Mouse (Mus musculus) forebrain, embryonic 10.5 days (tissue): ENCODE data around the gene Mxra7. TPM values are rescaled to one million over a fixed set of nuclear protein-coding genes. Genes with fewer than 3 reads are reported as not detected.

Source experiments
- DNase-seq: peaks from one replicate; pipeline ENCODE4 v3.0.0-alpha.2; 2017; ENCODE audit warnings: low spot score; ENCODE audit errors: extremely low spot score
- H3K27ac ChIP-seq: fragments of 300-500 bp; sonication (generic); 2 replicates; pipeline ENCODE4 v1.5.1; 2016; ENCODE audit warnings: mild to moderate bottlenecking
- H3K27me3 ChIP-seq: fragments of 300-500 bp; sonication (generic); 2 replicates; pipeline ENCODE4 v1.6.1; 2016; ENCODE audit warnings: mild to moderate bottlenecking; ENCODE audit not compliant: poor library complexity, severe bottlenecking
- H3K36me3 ChIP-seq: fragments of 300-500 bp; sonication (generic); replicated peaks from 2 replicates; pipeline ENCODE4 v1.6.1; 2016; ENCODE audit warnings: mild to moderate bottlenecking, moderate library complexity
- H3K4me1 ChIP-seq: fragments of 300-500 bp; sonication (generic); 2 replicates; pipeline ENCODE4 v1.6.1; 2016
- H3K4me3 ChIP-seq: fragments of 300-500 bp; sonication (generic); 2 replicates; pipeline ENCODE4 v1.5.1; 2016; ENCODE audit warnings: mild to moderate bottlenecking, moderate library complexity
- H3K9me3 ChIP-seq: fragments of 300-500 bp; sonication (generic); 2 replicates; pipeline ENCODE4 v1.6.1; 2016; ENCODE audit warnings: mild to moderate bottlenecking, moderate library complexity
- WGBS: fragments of 180-500 bp; shearing (Covaris S2); methylation state at CpG from one replicate; pipeline ENCODE4 v1.1.7; 2016; 5-methylcytosine and 5-hydroxymethylcytosine counted together
- polyA plus RNA-seq: library from polyadenylated mRNA; unstranded; fragments of >200 nt; fragmentation: Nextera tagmentation; extraction: Ambion mirVana; gene quantifications from 2 replicates; pipeline ENCODE4 v1.2.1, GENCODE M21; 2016

Gene Mxra7
- polyA plus RNA-seq, 1 experiment from 2014 or later = 16.5 TPM

GRCm38 (mm10) chr11:116822626-116823025, 5.2 kb downstream of the Mxra7 start:
- DNase-seq = no peak
- H3K27ac ChIP-seq = no peak overlapping the region
- H3K36me3 ChIP-seq = no peaks in the 10 kb centered on the region
- peaks cover 9% of the 10 kb centered on the region; the same call in 1 of the 2 replicates for H3K27me3 ChIP-seq
- peaks cover 64% of the 10 kb centered on the region for H3K4me1 ChIP-seq
- H3K9me3 ChIP-seq = no peaks in the 10 kb centered on the region
- WGBS = 93% methylated on average over 10 of the region's 10 CpGs
- no peak overlapping the region for H3K4me3 ChIP-seq

- H3K9me3 ChIP-seq = no peaks in the 10 kb centered on the region
- peak overlapping the region; percentile 25; the same call in 1 of the 2 replicates for H3K27ac ChIP-seq
- no peak for DNase-seq
- H3K4me1 ChIP-seq = peaks cover 61% of the 10 kb centered on the region
- H3K4me3 ChIP-seq = no peak overlapping the region
- no peaks in the 10 kb centered on the region for H3K36me3 ChIP-seq
- WGBS = 76% methylated on average over 10 of the region's 10 CpGs
- H3K27me3 ChIP-seq = peaks cover 5% of the 10 kb centered on the region; the same call in 1 of the 2 replicates
Observed at GRCm38 (mm10) chr11:116822215-116822614, 5.6 kb downstream of the Mxra7 start.

GRCm38 (mm10) chr11:116821057-116821940, 6.5 kb downstream of the Mxra7 start:
- peaks cover 61% of the 10 kb centered on the region for H3K4me1 ChIP-seq
- WGBS = 70% methylated on average over 13 of the region's 13 CpGs

GRCm38 (mm10) chr11:116819932-116820593, 7.8 kb downstream of the Mxra7 start:
- WGBS = 92% methylated on average over 5 of the region's 5 CpGs
- Histone ChIP-seq H3K36me3 (no peaks in the 10 kb centered on the region), H3K9me3 (no peaks in the 10 kb centered on the region), H3K27ac (0 out of 2 replicates have a peak overlapping the region, but pooled peaks have one; percentile 25), H3K4me1 (peaks cover 61% of the 10 kb centered on the region), H3K4me3 (no peak overlapping the region), H3K27me3 (no peaks in the 10 kb centered on the region)
- DNase-seq = no peak

More at GRCm38 (mm10) chr11:116821057-116821940, 6.5 kb downstream of the Mxra7 start:
- Histone ChIP-seq H3K27me3 (no peaks in the 10 kb centered on the region; the same call in 1 of the 2 replicates), H3K36me3 (no peaks in the 10 kb centered on the region), H3K9me3 (no peaks in the 10 kb centered on the region), H3K4me3 (no peak overlapping the region), H3K27ac (peak overlapping the region; percentile 25)
- no peak for DNase-seq

- no peak overlapping the region for H3K4me3 ChIP-seq
- no peaks in the 10 kb centered on the region for H3K9me3 ChIP-seq
- no peak overlapping the region for H3K27ac ChIP-seq
- 84% methylated on average over 8 of the region's 8 CpGs for WGBS
- DNase-seq = no peak
- no peaks in the 10 kb centered on the region for H3K36me3 ChIP-seq
- peaks cover 72% of the 10 kb centered on the region for H3K4me1 ChIP-seq
- no peaks in the 10 kb centered on the region for H3K27me3 ChIP-seq
Observed at GRCm38 (mm10) chr11:116818722-116819121, 9.1 kb downstream of the Mxra7 start.

GRCm38 (mm10) chr11:116817567-116817966, 10.3 kb downstream of the Mxra7 start:
- DNase-seq = no peak
- H3K4me3 ChIP-seq = no peak overlapping the region
- no peaks in the 10 kb centered on the region for H3K9me3 ChIP-seq
- peaks cover 82% of the 10 kb centered on the region for H3K4me1 ChIP-seq
- no peaks in the 10 kb centered on the region for H3K36me3 ChIP-seq
- H3K27ac ChIP-seq = no peak overlapping the region
- H3K27me3 ChIP-seq = no peaks in the 10 kb centered on the region
- 91% methylated on average over 5 of the region's 5 CpGs for WGBS

- H3K9me3 ChIP-seq = no peaks in the 10 kb centered on the region
- no peaks in the 10 kb centered on the region for H3K36me3 ChIP-seq
- WGBS = 75% methylated on average over 5 of the region's 5 CpGs
- H3K27ac ChIP-seq = 0 out of 2 replicates have a peak overlapping the region, but pooled peaks have one; percentile 35
- H3K4me1 ChIP-seq = peaks cover 82% of the 10 kb centered on the region
- no peak overlapping the region for H3K4me3 ChIP-seq
- no peaks in the 10 kb centered on the region for H3K27me3 ChIP-seq
- no peak for DNase-seq
Observed at GRCm38 (mm10) chr11:116816769-116817168, 11.1 kb downstream of the Mxra7 start.

GRCm38 (mm10) chr11:116814884-116815415, 12.9 kb downstream of the Mxra7 start:
- Histone ChIP-seq H3K27ac (peak overlapping the region; percentile 86), H3K9me3 (no peaks in the 10 kb centered on the region), H3K27me3 (peaks cover 13% of the 10 kb centered on the region), H3K4me3 (peak overlapping the region; percentile 32), H3K4me1 (peaks cover 82% of the 10 kb centered on the region), H3K36me3 (0 out of 2 replicates have a peak, but pooled peaks cover 2% of the 10 kb centered on the region)
- WGBS = 28% methylated on average over 7 of the region's 7 CpGs
- no peak for DNase-seq

GRCm38 (mm10) chr11:116814076-116814883, 13.6 kb downstream of the Mxra7 start:
- H3K9me3 ChIP-seq = no peaks in the 10 kb centered on the region
- H3K27ac ChIP-seq = peak overlapping the region; percentile 86
- WGBS = 7% methylated on average over 20 of the region's 20 CpGs
- H3K36me3 ChIP-seq = 0 out of 2 replicates have a peak, but pooled peaks cover 2% of the 10 kb centered on the region
- peaks cover 81% of the 10 kb centered on the region for H3K4me1 ChIP-seq
- peak overlapping the region; percentile 32 for H3K4me3 ChIP-seq
- peaks cover 19% of the 10 kb centered on the region for H3K27me3 ChIP-seq
- peak; percentile 54 for DNase-seq

- DNase-seq = no peak
- H3K27ac ChIP-seq = peak overlapping the region; percentile 86
- no peaks in the 10 kb centered on the region for H3K9me3 ChIP-seq
- 0 out of 2 replicates have a peak, but pooled peaks cover 2% of the 10 kb centered on the region for H3K36me3 ChIP-seq
- H3K27me3 ChIP-seq = peaks cover 19% of the 10 kb centered on the region
- peaks cover 84% of the 10 kb centered on the region for H3K4me1 ChIP-seq
- peak overlapping the region; percentile 32; the same call in 1 of the 2 replicates for H3K4me3 ChIP-seq
- 75% methylated on average over 13 of the region's 13 CpGs for WGBS
Observed at GRCm38 (mm10) chr11:116813610-116814009, 14.2 kb downstream of the Mxra7 start.

- peak; percentile 52 for DNase-seq
- peak overlapping the region; percentile 86 for H3K27ac ChIP-seq
- H3K27me3 ChIP-seq = peaks cover 19% of the 10 kb centered on the region
- H3K4me1 ChIP-seq = peaks cover 89% of the 10 kb centered on the region
- peak overlapping the region; percentile 27 for H3K4me3 ChIP-seq
- 54% methylated on average over 21 of the region's 21 CpGs for WGBS
- H3K36me3 ChIP-seq = 0 out of 2 replicates have a peak, but pooled peaks cover 2% of the 10 kb centered on the region
- no peaks in the 10 kb centered on the region for H3K9me3 ChIP-seq
Observed at GRCm38 (mm10) chr11:116812793-116813529, 14.9 kb downstream of the Mxra7 start.
